Mouse (Mus musculus) intestine, embryonic 15.5 days (tissue): ENCODE results near the gene Cda. TPM values are rescaled to one million over a fixed set of nuclear protein-coding genes. Genes with fewer than 3 reads are reported as not detected.
"Not testable (repeated sequence)": the region's sequence is repeated elsewhere in the genome, so short reads cannot be mapped to it uniquely, and the experiment has no call there.

Experiments used
- ATAC-seq: fragments of 200-750 bp; cut with Nextera tagmentation; 2 replicates; pipeline ENCODE4 v1.8.0; 2017; ENCODE audit warnings: moderate TSS enrichment, moderate library complexity
- H3K27ac ChIP-seq: fragments of 300-500 bp; sonication (generic); 2 replicates; pipeline ENCODE4 v1.5.1; 2015; ENCODE audit warnings: mild to moderate bottlenecking, inconsistent platforms
- H3K27me3 ChIP-seq: fragments of 300-500 bp; sonication (generic); replicated peaks from 2 replicates; pipeline ENCODE4 v1.6.1; 2015; ENCODE audit warnings: inconsistent platforms
- H3K36me3 ChIP-seq: fragments of 300-500 bp; sonication (generic); 2 replicates; pipeline ENCODE4 v1.6.1; 2015; ENCODE audit warnings: inconsistent platforms
- H3K4me1 ChIP-seq: fragments of 300-500 bp; sonication (generic); replicated peaks from 2 replicates; pipeline ENCODE4 v1.6.1; 2015; ENCODE audit warnings: inconsistent platforms
- H3K4me2 ChIP-seq: fragments of 300-500 bp; sonication (generic); replicated peaks from 2 replicates; pipeline ENCODE4 v1.6.1; 2015; ENCODE audit warnings: mild to moderate bottlenecking, inconsistent platforms
- H3K4me3 ChIP-seq: fragments of 300-500 bp; sonication (generic); replicated peaks from 2 replicates; pipeline ENCODE4 v1.5.1; 2015; ENCODE audit warnings: inconsistent platforms
- H3K9ac ChIP-seq: fragments of 300-500 bp; sonication (generic); 2 replicates; pipeline ENCODE4 v1.6.1; 2015; ENCODE audit warnings: inconsistent platforms
- H3K9me3 ChIP-seq: fragments of 300-500 bp; sonication (generic); 2 replicates; pipeline ENCODE4 v1.6.1; 2016; ENCODE audit warnings: inconsistent platforms
- WGBS: fragments of 180-500 bp; shearing (Covaris S2); methylation state at CpG from one replicate; pipeline ENCODE4 v1.1.7; 2015; 5-methylcytosine and 5-hydroxymethylcytosine counted together
- polyA plus RNA-seq: library from polyadenylated mRNA; unstranded; fragments of >200 nt; fragmentation: Nextera tagmentation; extraction: Ambion mirVana; gene quantifications from 2 replicates; pipeline ENCODE4 v1.2.1, GENCODE M21; 2015

Cda gene
- polyA plus RNA-seq, 1 experiment from 2014 or later, result 26.5 TPM

DNA sequence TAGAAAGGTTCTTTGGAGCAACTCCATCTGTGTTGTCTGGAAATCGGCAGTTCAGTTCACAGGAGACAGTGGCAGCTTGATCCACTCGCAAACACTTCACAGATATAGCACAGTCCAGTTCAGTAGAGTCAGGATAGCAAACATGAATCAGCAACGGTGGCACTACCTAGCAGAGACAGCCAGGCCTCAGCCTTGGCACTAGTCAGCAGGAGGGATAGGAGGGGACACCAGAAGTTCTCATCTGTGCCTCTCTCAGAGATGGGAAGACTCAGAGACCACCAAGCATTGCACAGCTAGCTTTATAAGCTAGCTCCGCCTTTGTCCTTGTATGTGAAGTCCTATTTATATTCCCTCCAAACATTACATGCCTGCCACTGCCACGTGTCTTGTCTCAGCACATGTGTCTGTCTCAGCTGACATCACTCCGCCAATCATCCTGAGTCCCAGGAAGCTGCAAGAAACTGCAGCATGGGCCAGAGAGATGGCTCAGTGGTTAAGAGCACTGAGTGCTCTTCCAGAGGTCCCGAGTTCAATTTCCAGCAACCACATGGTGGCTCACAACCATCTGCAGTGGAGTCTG, 39.8 kb downstream of the Cda start:
- peak overlapping the region; percentile 18 for H3K4me3 ChIP-seq
- H3K9ac ChIP-seq, result no peak overlapping the region
- 62% methylated on average over 7 of the region's 7 CpGs for WGBS
- H3K36me3 ChIP-seq, result no peaks in the 10 kb centered on the region
- no peaks in the 10 kb centered on the region for H3K9me3 ChIP-seq
- ATAC-seq, result no peak
- peak overlapping the region; percentile 33 for H3K4me2 ChIP-seq
- H3K27me3 ChIP-seq, result no peaks in the 10 kb centered on the region; the same call in 1 of the 2 replicates
- peaks cover 8% of the 10 kb centered on the region; the same call in 1 of the 2 replicates for H3K4me1 ChIP-seq
- no peak overlapping the region for H3K27ac ChIP-seq

DNA sequence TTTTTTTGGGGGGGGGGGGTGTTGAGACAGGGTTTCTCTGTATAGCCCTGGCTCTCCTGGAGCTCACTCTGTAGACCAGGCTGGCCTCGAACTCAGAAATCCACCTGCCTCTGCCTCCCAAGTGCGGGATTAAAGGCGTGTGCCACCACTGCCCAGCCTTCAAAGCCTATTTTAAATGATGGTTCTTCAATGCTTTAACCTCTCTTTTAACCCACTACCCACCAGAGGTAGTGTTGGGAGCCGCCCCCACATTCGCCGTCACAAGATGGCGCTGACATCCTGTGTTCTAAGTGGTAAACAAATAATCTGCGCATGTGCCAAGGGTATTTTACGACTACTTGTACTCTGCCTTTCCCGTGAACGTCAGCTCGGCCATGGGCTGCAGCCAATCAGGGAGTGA, 40.6 kb downstream of the Cda start:
- 64% methylated on average over 9 of the region's 12 CpGs for WGBS
- not testable (repeated sequence) for ATAC-seq, H3K9ac ChIP-seq, H3K4me2 ChIP-seq, H3K27ac ChIP-seq, H3K4me3 ChIP-seq, H3K4me1 ChIP-seq, H3K9me3 ChIP-seq, H3K36me3 ChIP-seq, H3K27me3 ChIP-seq

DNA sequence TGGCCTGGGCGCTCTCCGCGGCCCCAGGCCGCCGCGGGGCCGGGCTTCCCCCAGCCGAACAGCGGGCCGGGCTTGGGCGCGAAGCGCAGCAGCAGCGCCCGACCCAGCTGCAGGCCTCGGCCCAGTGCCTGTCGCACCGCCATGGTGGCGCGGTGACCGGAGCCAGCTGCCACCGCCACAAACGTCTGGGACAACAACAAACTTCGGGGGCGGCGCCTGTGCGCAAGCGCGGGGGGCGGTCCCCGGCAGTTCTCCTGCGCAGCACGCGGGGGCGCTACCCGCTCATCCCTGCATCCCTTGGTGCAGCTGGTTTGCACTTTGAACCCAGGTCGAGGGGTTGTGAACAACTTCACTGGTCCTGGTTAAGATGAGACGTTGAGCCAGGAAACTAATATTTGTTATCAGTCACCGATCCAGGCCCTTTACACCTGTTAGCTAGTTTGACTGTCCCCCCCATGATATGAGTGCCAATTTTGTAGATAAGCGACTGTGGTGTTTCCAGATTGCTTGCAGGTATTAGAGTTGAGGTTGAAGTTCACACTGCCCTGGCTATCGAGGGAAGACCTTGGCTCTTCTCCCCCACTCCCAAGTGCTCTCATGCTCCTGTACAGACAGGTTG, 41.6 kb downstream of the Cda start, which contains the start of gene Pink1:
Pink1 (minus strand) TSS at position 231 of the 619 bp plus-strand sequence.
- peak within 1 kb of the TSS; percentile 95 for H3K9ac ChIP-seq
- no peaks in the 10 kb centered on the region for H3K9me3 ChIP-seq
- H3K4me3 ChIP-seq, result peak within 1 kb of the TSS; percentile 91
- peak; percentile 72 for ATAC-seq
- H3K4me2 ChIP-seq, result peak within 1 kb of the TSS; percentile 72
- peaks cover 8% of the 10 kb centered on the region; the same call in 1 of the 2 replicates for H3K4me1 ChIP-seq
- H3K36me3 ChIP-seq, result no peaks in the 10 kb centered on the region
- H3K27ac ChIP-seq, result peak within 1 kb of the TSS; percentile 97
- no peaks in the 10 kb centered on the region for H3K27me3 ChIP-seq
- 2% methylated on average over 41 of the region's 41 CpGs for WGBS

DNA sequence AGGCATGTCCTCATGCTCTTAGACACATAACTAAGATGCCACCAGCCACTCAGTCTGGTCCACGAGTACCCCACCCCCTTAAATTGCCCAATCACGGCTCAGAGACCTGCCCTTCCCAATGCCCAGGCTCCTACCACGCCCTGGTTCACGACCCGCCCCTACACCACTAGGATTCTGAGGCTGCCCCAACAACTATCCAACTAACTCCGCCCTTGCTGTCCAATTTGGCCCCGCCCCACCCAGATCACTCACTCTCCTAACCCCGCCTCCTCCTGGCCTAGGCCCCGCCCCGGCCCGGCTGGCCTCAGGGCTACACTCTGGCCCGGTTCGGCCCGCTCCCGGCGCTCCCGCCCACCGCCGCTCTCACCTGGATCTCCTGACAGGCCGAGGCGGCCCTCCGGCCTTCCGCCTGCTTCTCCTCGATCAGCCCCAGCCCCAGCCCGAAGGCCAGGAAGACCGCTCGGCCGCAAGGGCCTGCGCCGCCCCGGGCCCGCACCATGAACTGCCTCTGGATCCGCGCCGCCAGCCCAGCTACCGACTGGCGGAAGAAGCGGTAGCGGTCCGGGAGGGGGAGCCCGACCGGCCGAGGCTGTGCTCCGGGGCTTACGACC, 42.2 kb downstream of the Cda start:
- no peaks in the 10 kb centered on the region for H3K9me3 ChIP-seq
- under 1% methylated on average over 45 of the region's 45 CpGs for WGBS
- H3K4me1 ChIP-seq, result peaks cover 10% of the 10 kb centered on the region; the same call in 1 of the 2 replicates
- H3K4me3 ChIP-seq, result peak overlapping the region; percentile 91
- H3K9ac ChIP-seq, result peak overlapping the region; percentile 95
- no peaks in the 10 kb centered on the region for H3K27me3 ChIP-seq
- peak overlapping the region; percentile 97 for H3K27ac ChIP-seq
- peak; percentile 95 for ATAC-seq
- peak overlapping the region; percentile 72 for H3K4me2 ChIP-seq
- H3K36me3 ChIP-seq, result no peaks in the 10 kb centered on the region

DNA sequence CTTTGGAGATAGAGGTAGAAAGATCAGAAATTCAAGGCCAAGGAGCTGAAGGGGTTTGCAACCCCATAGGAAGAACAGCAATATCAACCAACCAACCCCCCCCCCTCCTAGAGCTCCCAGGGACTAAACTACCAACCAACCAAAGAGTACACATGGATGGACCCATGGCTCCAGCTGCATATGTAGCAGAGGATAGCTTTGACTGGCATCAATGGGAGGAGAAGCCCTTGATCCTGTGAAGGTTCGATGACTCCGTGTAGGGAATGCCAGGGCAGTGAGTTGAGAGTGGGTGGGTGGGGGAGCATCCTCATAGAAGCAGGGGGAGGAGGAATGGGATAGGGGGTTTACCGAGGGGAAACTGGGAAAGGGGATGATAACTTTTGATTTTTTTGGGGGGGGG, 43.3 kb downstream of the Cda start:
- H3K9me3 ChIP-seq, result no peaks in the 10 kb centered on the region
- ATAC-seq, result no peak
- 85% methylated on average over 3 of the region's 3 CpGs for WGBS

DNA sequence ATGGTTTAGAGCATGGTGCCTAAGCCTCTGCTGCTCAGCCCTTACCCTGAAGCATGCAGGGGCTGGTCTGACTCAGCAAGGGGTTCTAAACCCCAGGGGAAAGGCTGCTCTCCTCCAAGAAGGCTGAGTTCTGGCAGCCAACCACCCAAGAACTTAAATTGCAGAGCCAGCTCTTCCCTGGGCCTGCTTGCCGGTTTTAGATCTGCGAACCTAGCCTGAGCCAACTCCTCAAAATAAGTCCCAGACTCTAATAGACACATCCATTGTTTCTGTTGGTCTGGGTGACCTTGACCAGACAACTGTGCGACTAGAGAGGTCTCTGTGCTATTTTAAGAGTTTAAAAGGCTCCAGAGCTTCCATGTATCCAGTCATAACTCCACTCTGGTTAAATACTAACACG, 44.0 kb downstream of the Cda start:
- Histone ChIP-seq H3K36me3 (no peaks in the 10 kb centered on the region), H3K27me3 (no peaks in the 10 kb centered on the region), H3K4me1 (peaks cover 10% of the 10 kb centered on the region; the same call in 1 of the 2 replicates), H3K9me3 (no peaks in the 10 kb centered on the region), H3K9ac (no peak overlapping the region), H3K4me2 (no peak overlapping the region), H3K4me3 (no peak overlapping the region), H3K27ac (no peak overlapping the region)
- 57% methylated on average over 4 of the region's 4 CpGs for WGBS
- no peak for ATAC-seq

More for the DNA sequence above, 43.3 kb downstream of the Cda start:
- H3K27me3 ChIP-seq, result no peaks in the 10 kb centered on the region
- no peak overlapping the region for H3K4me3 ChIP-seq
- no peaks in the 10 kb centered on the region for H3K36me3 ChIP-seq
- no peak overlapping the region for H3K4me2 ChIP-seq
- H3K4me1 ChIP-seq, result peaks cover 10% of the 10 kb centered on the region; the same call in 1 of the 2 replicates
- no peak overlapping the region for H3K27ac ChIP-seq
- H3K9ac ChIP-seq, result no peak overlapping the region

DNA sequence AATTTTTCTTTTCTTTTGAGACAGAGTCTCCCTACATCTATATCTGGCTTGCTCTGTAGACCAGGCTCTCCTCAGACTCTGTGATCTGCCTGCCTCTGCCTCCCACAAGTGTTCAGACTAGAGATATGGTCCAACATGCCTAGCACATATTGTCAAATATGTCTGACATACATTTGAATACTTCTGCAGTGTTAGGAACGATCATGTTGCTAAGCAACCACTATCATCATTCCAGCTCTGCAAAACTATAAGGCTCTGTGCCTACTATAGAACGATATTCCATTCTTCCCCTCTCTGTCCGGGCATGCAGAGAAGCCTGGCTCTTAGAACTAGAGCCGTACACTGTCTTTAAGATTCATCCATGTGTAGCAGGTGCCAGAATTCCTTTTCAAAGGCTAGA, 45.1 kb downstream of the Cda start:
- peaks cover 10% of the 10 kb centered on the region; the same call in 1 of the 2 replicates for H3K4me1 ChIP-seq
- H3K9me3 ChIP-seq, result no peaks in the 10 kb centered on the region
- H3K27me3 ChIP-seq, result no peaks in the 10 kb centered on the region
- WGBS, result 70% methylated on average over 4 of the region's 4 CpGs
- H3K27ac ChIP-seq, result no peak overlapping the region
- no peak overlapping the region for H3K9ac ChIP-seq
- ATAC-seq, result no peak
- no peak overlapping the region for H3K4me3 ChIP-seq
- no peak overlapping the region for H3K4me2 ChIP-seq
- H3K36me3 ChIP-seq, result no peaks in the 10 kb centered on the region

DNA sequence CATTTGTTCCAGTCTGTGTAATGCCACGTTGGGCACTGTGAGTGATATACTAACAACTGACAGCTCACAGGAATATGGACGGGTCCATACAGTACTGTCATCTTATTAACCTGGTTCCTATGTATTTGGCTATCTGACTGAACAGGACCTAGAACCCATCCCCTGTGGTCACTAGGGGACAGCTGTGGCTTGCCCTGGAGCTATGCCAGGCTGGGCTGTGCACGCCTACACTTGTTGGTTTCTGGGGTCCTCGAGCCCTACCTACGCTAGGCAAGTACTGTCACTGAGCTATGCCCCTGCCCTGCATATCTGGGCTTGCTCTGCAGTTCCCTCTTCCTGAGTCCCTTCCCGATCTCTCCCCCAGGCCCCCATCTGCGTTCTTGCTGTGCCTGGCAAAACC, 46.3 kb downstream of the Cda start:
- H3K9ac ChIP-seq, result no peak overlapping the region
- H3K27me3 ChIP-seq, result no peaks in the 10 kb centered on the region
- no peak overlapping the region for H3K4me2 ChIP-seq
- 82% methylated on average over 7 of the region's 7 CpGs for WGBS
- H3K36me3 ChIP-seq, result peaks cover 3% of the 10 kb centered on the region; the same call in 1 of the 2 replicates
- H3K9me3 ChIP-seq, result no peaks in the 10 kb centered on the region
- H3K4me3 ChIP-seq, result no peak overlapping the region
- H3K4me1 ChIP-seq, result peaks cover 10% of the 10 kb centered on the region; the same call in 1 of the 2 replicates
- no peak overlapping the region for H3K27ac ChIP-seq
- no peak for ATAC-seq

DNA sequence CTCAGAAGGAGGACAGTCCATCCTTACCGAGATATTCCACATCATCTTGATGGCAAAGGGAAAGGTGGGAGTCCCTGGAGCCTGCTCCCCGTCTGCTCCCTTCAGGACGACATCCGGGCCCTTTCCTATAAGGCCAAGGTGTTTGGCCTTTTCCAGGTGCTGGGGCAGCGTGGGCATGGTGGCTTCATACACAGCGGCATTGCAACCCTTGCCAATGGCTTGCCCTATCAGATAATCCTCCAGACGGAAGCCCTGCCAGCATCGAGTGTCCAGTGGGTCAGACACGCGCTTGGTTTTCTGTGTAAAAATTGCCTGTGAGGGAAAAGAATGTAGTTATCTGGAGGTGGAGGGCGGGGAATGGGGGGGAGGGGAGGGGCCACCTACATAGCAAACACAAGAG, 47.1 kb downstream of the Cda start:
- Histone ChIP-seq H3K27me3 (no peaks in the 10 kb centered on the region), H3K27ac (no peak overlapping the region), H3K4me2 (no peak overlapping the region), H3K4me1 (peaks cover 10% of the 10 kb centered on the region; the same call in 1 of the 2 replicates), H3K36me3 (peaks cover 5% of the 10 kb centered on the region; the same call in 1 of the 2 replicates), H3K9me3 (no peaks in the 10 kb centered on the region), H3K4me3 (no peak overlapping the region), H3K9ac (peak overlapping the region; percentile 17; the same call in 1 of the 2 replicates)
- 70% methylated on average over 11 of the region's 11 CpGs for WGBS
- no peak for ATAC-seq

DNA sequence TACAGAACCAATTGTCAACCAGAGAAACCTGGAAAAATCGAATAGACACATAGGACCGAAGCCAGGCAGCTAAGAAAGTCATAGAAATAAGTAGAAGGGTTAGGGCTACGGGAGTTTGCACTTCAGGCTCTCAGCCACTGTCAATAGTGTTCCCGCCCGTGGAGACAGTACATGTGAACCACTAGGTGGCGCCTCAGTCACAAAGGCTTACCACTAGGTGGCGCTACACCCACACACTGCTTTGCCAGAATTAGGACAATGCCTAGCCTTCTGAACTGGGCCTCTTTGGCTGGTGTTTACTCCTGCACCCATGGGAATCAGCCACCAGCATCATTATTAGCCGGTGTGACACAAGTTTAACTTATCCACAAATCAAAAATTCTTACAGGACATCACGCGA, 48.3 kb downstream of the Cda start:
- peaks cover 6% of the 10 kb centered on the region for H3K36me3 ChIP-seq
- WGBS, result 35% methylated on average over 10 of the region's 10 CpGs
- H3K4me1 ChIP-seq, result peaks cover 10% of the 10 kb centered on the region; the same call in 1 of the 2 replicates
- no peak overlapping the region for H3K27ac ChIP-seq
- H3K9ac ChIP-seq, result no peak overlapping the region
- no peak overlapping the region for H3K4me3 ChIP-seq
- H3K4me2 ChIP-seq, result no peak overlapping the region
- ATAC-seq, result peak; percentile 27
- H3K27me3 ChIP-seq, result no peaks in the 10 kb centered on the region
- no peaks in the 10 kb centered on the region for H3K9me3 ChIP-seq

DNA sequence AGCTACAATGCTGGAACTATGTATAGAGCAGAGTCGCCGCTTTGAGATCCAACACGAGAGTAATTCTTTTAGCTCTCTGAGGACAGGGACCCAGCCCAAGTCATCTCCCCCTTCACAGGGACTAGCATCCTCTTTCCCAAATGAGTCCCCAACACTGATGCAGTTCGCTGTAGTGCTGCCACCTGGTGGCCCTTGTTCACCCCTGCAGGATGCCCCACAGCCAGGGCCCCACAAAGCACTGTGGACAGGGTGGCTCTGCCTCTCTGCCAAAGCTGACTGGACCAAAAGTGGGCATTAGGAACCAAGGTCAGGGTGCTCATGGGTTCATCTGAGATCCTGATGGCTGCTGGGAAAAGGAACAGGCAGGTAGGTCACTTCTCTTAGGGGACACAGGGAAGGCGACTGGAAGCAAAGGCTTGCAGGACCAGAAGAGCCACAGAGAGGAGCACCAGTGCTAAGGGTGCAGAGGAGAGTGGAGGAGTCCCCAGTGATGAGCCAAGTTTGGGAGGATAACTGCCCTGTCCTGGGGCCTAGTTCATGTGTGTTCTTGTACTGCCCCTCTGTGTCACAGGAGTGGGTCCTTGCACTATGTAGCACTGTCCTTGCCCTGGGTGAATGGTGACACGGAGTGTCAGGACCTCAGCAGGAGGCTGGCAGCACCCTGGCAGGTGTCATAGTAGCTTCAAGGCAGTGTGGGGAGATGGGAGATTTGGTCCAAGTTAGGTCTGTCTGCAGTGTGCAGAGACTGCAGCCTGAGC, 49.1 kb downstream of the Cda start:
- WGBS, result 52% methylated on average over 6 of the region's 6 CpGs
- no peaks in the 10 kb centered on the region for H3K27me3 ChIP-seq
- peaks cover 5% of the 10 kb centered on the region; the same call in 1 of the 2 replicates for H3K4me1 ChIP-seq
- no peak overlapping the region for H3K9ac ChIP-seq
- no peak overlapping the region for H3K27ac ChIP-seq
- ATAC-seq, result peak; percentile 32; the same call in 1 of the 2 replicates
- no peak overlapping the region for H3K4me3 ChIP-seq
- H3K4me2 ChIP-seq, result no peak overlapping the region
- H3K36me3 ChIP-seq, result peaks cover 10% of the 10 kb centered on the region
- H3K9me3 ChIP-seq, result no peaks in the 10 kb centered on the region

DNA sequence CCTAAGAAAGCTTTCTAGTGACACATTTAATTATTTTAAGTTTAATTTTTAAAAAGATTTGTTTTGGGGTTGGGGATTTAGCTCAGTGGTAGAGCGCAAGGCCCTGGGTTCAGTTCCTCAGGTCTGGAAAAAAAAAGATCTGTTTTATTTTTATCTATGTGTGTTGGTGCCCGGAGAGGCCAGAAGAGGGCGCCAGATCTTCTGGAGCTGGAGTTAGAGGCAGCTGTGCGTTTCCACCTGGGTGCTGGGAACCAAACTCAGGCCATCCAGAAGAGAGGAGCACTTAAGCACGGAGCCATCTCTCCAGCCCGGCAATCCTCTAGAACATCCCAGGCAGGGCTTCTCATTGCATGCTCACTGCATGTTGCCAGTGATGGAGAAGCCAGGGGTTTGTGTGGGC, 51.4 kb downstream of the Cda start:
- ATAC-seq, result no peak
- H3K4me2 ChIP-seq, result no peak overlapping the region
- H3K4me1 ChIP-seq, result 0 out of 2 replicates have a peak, but pooled peaks cover 2% of the 10 kb centered on the region
- no peaks in the 10 kb centered on the region for H3K27me3 ChIP-seq
- 89% methylated on average over 6 of the region's 6 CpGs for WGBS
- no peak overlapping the region for H3K9ac ChIP-seq
- no peak overlapping the region for H3K27ac ChIP-seq
- peaks cover 25% of the 10 kb centered on the region for H3K36me3 ChIP-seq
- H3K4me3 ChIP-seq, result no peak overlapping the region
- H3K9me3 ChIP-seq, result no peaks in the 10 kb centered on the region
